Mouse (Mus musculus) thymus, postnatal 36 days (tissue): Measurements from ENCODE around the gene B3galt2.
"Not testable (repeated sequence)": the region's sequence is repeated elsewhere in the genome, so short reads cannot be mapped to it uniquely, and the experiment has no call there.

ENCODE experiments used
- DNase-seq, 2 experiments: peaks; one replicate each; pipeline ENCODE4 v3.0.0; 2022; ENCODE audit warnings: mixed read lengths in 2 of 2

The B3galt2 gene

DNA sequence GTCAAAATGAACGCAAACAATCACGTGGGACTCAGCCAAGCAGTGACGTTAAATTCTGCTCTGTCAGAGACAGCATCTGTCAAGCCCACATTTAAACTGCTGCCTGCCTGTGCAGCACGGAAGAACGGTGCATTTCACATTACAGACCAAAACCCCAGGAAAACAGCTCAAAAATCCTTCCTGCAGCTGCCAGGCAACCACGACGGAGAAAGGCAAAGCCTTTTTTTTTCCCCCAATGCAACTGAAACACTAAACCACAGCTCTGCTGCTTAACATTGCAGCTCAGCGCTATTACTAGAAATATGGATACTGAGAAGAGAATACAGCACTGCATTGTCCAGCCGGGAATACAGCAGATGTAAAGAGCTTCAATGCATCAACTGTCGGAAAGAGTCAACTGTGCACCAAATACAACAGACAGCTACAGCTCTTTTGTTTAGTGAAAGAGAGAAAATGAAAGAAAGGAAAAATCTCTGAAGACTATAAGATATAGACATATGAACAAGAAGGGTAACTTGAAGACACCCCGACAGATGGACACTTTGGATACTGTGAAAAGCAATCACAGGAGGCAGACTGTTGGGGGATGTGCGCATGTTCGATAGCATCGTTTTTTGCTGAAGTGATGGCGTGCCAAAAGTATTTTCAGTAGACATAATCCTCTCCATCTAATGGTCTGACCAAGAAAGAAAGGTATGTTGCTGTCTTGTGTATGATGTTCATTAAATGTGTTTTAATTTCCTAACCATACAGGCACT, at the start of gene B3galt2:
Gene B3galt2 (plus strand): TSS at position 15 of the 758 bp plus-strand sequence.
- DNase-seq: peak; percentile 26 to 32

DNA sequence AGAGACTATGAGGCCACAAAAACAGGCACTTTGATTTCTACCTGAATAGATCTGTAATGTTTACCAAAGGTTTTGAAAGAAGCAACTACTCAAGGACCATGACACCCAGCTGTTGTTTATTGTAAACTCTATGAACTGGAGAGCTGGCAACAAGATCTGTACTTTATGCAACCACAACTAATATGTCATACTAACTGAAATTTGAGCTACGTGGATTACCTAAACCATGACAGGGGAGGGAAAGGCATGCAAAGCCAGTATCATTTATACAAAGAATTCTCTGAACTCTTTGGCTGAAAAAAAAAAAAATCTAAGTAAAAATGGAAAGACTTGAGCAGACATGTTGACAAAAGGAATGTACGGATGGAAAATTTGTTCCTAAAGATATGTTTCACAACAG, 43.6 kb upstream of the B3galt2 start:
- no peak for DNase-seq

DNA sequence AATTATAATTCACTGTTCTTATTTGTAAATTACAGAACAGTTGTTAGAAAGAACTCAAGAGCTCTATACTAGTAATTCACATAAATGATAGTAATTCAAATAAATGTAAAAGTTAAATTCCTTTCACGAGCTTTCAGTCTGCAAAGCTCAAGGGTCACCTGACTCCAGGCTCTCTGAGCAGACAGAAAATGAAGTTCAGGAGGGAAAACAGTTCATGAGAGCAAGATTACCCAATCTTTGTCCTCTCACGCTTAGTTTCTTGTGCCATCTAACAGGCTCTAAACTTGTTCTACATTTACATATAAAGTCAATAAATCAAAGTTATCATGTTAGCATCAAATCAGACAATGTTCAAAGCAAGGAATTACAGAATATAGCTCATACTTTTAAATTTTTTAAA, 31.6 kb upstream of the B3galt2 start:
- no peak for DNase-seq

DNA sequence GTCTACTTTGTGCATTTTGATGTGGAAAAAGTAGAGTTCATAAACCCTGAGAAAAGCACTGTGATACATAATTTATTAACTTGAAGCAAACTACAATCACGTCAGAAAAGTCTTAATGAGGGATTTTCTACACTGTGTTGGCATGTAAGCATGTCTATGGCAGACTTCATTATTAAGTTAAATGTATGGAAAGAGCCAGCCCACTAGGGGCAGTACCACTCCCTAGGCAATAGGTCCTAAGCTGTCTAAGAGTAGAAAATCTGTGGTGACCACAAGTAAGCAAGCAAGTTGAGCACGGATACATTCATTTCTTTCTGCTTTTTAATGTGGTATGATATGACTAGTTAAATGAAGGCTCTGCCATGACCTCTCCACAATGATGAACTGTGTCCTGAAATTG, 27.6 kb upstream of the B3galt2 start:
- DNase-seq: no peak

DNA sequence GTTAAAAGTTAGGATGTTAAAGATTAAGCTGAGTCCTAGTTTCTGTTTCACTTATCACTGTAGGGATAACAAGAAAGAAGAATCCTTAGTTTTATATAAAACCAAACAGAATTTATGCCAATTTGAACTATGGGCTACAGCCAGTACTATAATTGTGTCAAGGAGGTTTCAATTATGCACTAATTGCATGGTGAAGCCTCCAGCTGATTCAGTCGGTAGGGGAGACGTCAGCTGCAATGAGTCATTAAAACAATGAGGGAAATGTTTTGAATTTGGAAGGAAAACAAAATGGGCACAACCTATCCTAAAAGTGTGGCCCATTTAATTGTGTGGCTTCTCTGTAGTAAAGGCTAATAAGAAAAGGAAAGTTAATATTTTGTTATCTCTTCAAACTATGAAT, 20.7 kb upstream of the B3galt2 start:
- DNase-seq: no peak

DNA sequence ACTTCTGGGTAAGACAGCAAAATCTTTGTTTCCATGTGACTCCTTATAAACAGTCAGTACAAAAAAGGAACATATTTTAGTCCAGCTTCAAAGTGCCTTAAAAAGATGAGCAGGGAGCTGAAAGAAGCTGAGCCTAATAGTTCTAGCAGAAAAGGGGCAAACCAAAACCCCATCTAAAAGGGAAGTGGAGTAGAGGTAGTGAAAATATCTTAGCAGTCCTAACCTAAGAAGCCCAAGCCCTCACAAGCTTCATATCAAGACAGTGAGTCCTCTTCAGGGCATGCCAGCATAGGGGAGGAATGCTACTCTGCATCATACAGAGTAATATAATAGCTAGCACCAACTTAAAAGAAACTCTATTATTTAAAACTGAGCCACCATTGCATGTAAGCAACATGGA, 18.5 kb upstream of the B3galt2 start:
- no peak for DNase-seq

DNA sequence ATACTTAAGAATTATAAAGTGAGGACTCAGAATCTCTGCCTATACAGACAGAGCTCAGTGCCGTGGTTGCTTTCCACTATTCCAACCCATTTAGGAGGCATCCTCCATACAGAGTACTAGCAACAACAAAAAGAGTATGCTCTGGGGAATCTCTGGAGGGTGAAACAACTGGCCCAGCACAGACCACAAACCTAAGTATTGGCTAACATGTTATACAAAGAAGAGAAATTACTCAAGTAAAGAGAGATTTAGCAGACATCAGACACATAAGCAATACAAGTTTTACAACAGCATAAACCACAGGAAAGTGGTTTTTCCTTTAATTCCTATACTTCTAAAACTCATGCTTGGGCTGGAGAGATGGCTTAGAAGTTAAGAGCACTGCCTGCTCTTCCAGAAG, 17.8 kb upstream of the B3galt2 start:
- no peak for DNase-seq

DNA sequence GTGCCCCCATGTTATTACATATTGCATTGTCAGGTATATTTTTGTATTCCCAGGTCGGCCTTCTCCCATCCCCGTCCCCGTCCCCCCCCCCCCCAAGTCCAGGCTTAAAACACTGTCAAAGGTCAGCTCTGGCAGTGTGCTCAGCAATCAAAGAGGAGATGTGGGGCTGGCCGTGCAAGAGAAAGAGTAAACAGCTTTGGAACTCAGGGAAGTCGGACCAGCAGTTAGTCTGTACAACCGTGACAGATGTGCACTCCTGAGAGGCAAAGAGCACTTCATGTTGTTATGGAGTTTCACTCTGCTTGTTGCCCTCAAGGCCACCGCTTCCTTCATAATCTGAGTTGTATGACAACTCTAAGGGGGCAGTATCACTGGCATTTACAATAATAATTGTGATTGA, 9.1 kb upstream of the B3galt2 start:
- DNase-seq: no peak

DNA sequence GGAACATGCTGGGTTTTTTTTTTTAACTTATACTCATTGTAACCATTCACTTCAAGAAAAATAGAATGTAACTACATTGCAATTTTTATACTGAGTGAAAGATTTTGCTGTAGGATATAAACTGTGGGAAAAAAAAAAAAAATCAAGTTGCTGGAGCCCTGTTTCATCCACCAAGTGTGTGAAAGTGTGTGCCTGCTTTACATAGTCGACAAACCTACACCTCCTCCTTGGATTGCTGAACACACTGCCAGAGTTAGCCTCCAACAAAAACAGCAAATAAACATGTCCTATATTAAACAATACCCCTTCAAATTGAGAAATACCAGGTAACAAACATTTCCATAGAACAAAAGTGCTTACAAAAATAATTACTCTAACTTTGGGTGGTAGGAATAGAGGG, 8.1 kb upstream of the B3galt2 start:
- DNase-seq: no peak

DNA sequence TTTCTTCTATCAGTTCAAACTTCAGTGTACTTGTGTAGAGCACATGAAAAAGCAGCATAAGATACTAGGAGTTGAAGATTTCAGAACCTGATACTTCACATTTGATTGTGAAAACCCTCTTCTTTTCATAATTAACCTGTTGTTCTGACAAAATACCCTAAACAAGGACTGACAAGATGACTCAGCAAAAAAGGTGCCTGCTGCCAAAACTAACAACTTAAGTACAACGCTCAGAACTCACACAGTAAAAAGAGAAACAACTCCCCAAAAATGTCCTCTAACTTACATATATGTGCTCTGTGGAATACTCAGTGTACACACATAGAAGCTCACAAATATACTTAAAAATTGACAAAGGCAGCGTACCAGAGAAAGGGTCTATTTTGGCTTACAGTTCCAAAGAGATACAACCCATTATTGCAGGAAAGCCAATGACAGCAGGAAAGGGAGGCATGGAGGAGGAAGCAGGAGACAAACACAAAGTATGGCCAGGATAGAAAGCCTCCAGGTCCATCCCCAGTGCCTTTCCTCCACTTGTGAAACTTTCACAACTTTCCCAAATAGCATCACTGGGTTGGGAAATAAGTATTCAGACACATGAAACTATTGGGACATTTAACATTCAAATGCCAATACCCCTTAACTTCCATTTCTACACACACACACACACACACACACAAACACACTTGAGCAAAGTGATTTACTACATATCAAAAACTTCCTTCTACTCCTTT, 7.4 kb upstream of the B3galt2 start:
- no peak for DNase-seq

DNA sequence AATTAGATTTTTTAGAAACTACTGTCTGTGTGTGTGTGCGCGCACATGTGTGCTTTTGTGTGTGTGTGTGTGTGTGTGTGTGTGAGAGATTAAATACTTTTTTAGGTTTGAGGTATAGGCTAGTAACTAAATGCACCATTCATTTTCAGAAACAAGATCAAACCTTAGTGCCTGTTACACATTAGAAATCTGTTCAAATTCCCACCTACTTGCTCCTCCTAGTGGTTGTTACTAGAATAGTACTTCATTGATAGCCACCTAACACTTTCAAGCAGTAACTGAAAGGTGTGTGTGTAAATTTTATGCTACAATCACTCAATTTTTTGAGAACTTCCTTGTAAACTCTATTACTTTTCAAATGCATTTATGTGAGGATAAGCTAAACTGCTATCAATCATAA, 3.8 kb downstream of the B3galt2 start:
- no peak for DNase-seq

DNA sequence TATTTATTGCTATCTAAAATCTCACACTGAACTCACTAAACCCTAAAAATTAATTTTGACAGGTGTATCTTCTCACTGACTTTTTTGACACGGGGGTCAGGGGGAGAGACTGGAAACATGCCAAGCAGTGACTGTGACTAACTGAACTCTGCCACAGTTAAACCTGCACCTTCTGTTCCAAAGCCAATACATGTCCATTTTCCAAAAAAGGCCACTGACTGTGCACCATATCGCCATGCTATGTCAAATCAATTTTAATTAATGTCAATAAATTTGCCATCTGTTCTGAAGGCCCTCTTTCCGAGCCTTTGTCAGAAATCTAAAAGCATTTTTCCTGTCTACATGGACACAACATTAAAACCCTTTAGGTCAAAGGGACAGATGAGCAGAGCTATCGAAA, 4.9 kb downstream of the B3galt2 start:
- DNase-seq: no peak

DNA sequence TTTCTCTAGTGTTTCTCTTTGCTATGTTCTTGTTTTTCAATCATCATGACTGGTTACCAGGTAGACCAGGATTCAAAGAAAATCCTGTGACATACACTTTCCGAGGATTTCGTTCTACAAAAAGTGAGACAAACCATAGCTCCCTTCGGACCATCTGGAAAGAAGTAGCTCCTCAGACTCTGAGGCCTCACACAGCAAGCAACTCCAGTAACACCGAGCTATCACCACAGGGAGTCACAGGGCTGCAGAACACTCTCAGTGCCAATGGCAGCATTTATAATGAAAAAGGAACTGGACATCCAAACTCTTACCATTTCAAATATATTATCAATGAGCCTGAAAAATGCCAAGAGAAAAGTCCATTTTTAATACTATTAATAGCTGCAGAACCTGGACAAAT, 5.8 kb downstream of the B3galt2 start:
- DNase-seq: no peak

DNA sequence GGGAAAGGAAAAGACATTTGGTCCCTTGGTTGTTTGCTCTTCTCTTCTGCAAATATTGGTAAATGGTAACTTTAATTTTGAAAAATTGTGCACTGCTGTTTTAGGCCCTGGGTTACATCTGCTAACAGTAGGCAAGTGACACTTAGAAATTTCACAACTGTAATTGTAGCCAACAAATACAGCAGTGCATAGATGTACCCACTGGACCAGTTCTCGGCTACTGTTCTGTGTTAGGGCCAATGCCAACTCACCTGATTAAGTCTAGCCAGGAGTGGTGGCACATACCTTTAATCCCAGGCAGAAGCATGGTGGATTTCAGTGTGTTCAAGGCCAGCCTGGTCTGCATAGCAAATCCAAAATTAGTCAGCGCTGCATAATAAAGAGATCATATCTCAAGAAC, 9.9 kb downstream of the B3galt2 start:
- DNase-seq: no peak

DNA sequence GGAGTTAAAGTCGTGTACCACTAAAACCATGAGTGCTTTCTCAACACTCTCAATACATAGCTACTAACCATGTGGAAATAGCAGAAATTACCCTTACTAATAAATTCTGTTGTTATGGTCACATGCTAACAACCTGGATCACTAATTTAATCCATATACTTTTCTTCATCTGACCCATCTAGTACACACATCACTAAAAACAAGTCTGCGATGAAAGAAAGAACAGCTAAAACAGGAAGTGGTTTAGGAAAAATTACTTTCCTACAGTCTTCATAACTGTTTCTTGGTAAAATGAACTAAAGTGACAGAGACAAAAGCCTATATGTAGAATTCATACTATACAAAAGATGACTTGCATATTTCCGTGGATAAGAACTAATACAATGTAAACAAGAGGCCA, 13.2 kb downstream of the B3galt2 start:
- no peak for DNase-seq

DNA sequence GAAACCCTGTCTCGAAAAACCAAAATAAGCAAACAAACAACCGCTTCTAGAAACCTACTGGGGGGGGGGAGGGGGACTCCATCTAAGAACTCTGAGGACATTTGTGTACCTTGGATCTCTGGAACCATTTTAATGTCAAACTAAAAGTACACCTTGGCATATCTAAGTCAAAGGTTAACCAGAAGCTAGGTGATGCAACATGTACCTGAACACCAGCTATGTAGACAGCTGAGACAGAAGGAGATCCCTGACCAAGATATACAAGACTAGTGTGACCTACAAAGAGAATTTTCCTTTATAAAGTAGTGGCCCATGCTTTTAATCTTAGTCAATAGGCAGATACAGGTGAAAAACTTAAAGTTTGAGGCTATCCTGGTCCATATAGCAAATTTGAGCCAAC, 22.7 kb downstream of the B3galt2 start:
- DNase-seq: no peak

DNA sequence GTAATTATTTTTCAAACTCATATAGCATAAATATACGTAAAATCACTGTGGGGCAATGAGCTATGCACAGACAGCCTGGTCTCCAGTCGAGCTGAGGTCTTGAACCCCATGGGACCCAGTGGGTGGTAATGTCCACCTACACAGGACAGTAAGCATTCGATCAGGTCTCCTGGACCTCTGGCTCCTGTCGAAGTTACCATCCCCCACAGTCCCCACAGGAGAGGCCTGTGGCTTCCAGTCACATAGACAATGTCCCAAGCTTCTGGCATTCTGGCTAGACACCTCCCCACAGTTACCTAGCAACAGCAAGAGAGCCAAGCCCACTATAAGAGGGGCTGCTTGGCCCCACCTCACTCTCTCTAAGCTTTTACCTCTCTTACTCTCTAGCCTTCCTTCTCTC, 24.3 kb downstream of the B3galt2 start:
- not testable (repeated sequence) for DNase-seq

DNA sequence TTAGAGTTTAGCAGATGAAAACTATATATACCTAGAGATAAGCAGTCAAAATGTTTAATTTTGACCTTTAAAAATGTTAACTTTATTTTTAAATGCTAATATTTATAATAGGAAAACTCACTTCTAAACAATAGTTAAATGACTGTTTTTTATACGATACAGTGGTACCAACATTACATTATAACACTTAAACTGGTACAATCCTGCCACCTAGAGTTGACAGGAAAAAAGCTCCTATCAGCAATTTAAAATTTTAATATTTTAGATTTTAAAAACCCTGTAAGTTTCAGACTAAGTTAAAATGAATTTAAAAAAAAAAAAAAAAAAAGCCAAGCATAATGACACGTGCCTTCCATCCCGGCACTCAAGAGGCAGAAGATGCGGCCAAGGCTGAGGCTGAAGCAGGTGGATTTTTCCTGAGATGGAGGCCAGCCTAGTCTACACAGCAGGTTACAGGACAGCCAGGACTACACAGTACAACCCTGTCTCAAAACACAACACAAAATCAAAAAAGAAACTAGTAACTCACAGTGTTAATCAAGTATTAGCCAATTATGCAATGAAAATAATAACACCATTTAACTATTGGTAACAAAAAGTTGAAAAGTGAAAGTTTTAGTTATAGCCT, 35.4 kb downstream of the B3galt2 start:
- no peak for DNase-seq

DNA sequence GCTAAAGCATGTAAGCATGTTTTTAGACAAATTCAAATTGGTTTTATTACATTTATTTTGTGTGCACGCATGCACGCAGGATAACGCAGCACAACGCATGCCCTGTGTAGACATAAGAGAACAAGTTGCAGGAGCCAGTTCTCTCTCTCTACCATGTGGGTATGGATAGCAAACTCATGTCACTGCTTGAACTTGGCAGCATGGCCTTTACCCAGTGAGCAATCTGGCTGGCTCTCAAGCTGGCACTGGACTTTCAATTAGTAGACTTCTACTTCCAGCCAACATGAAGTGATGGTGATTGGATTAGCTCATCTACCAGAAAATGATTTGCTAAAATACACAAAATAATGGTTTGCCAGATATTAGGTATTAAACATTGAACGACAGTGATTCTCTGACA, 40.6 kb downstream of the B3galt2 start:
- DNase-seq: no peak

DNA sequence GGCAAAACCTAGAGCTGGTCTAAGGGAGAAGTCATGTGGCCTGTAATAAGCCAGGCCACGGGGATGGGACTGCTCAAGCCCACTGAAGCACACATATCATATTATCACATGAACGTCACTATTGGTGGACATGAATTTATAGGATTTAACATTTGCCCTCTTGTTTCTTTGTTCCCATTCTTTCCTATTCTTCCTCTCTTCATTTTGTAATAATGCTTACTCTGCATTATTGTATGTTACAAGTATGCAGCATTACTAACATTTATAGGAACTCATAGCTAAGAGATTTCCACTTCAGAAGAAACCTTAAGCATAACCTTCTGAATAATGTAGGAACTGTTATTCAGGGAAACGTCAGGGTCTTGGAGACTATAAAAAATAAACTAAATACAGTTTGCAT, 44.4 kb downstream of the B3galt2 start:
- no peak for DNase-seq

DNA sequence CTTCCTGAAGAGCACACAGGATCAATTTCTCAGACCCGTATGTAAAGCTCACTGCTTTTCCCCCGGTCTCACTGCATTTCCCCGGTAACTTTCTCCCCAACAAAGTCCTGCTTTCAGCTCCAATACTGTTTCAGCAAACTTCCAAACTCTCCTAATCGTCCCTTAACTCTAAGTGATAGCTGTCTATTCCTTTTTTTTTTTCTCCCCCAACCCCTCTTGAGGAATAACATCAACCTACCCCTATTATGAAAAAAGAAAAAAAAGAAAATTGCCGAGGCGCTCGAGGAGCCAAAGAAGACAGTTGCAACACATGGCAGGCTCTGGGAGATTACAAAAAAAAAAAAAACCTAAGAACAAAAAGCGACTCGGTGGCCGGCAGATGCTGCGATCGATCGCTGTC, 61.3 kb downstream of the B3galt2 start:
- no peak for DNase-seq

DNA sequence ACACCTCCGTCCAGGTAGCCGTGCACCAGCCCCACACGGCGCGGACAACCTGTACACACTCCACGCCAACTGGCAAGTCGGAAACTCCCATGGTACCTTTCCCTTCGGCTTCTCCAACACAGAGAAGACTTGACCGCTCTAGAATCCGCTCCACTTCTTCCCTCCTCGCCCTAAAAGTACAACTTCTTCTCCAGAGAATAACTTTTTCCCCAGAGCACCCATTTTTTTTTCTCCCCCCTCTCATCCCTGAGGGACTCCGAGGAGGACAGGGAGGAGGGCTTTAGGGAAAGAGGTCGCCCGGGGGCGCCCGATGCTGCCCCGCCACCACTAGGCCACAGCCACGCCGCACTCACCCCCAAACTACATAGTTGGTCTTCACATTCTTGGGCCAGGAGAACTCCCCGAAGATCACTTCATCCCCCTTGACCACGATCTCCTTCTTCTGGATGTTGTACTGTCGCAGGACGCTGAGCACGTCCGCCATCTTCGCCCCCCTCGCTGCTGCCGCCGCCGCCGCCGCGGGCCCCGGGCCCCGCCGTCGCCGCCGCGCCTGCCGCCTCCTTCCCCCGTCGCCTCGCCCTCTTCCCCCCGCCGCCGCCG, 61.8 kb downstream of the B3galt2 start:
- DNase-seq: no peak

DNA sequence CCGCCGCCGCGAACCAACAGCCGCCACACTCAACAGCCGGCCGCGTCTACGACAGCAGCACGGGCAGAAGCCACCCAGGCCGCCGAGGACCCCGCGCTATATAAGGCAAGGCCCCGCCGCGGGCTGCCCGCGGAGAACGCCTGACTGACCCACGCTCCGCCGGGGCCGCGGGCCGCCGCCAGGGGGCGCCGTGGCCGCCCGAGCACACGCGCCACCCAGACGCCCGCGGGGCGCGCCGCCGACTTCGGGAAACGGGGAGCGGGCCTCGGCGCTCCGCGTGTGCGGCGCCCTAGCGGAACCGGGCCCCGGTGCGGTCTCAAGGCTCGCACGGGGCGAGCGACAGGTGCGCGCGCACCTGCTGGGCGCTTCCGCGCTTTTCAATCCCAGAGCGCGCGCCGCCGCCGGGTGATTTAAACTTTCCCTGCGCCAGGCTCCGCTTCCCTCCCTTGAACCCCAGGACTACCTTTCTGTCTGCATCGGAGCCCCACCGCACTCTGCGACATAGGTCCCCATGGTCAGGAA, 62.3 kb downstream of the B3galt2 start, which contains the start of gene Cdc73:
Gene Cdc73 (minus strand): TSS at position 153 of the 522 bp plus-strand sequence.
- peak; percentile 92 to 95 for DNase-seq
